Mouse (Mus musculus) myocyte (in vitro differentiated cells): ENCODE measurements at regions not wholly inside any gene's neighbourhood (a gene's known extent, or its start where the extent isn't known, plus 50 kb on each side); places are given as distances from the start of the nearest gene placed in this dataset.

Experiments used
- CEBPB ChIP-seq: IDR thresholded peaks from 2 replicates; pipeline ENCODE4 v1.6.1; 2011; ENCODE audit warnings: mild to moderate bottlenecking, moderate library complexity; ENCODE audit not compliant: poor library complexity, insufficient read depth, severe bottlenecking
- MAX ChIP-seq: IDR thresholded peaks from one replicate; pipeline ENCODE4 v1.6.1; 2011; ENCODE audit warnings: low read depth, mild to moderate bottlenecking, control low read depth
- MYOG ChIP-seq, 3 experiments: IDR thresholded peaks; one replicate each; pipeline ENCODE4 v1.6.1; 2011; ENCODE audit warnings: control low read depth in 2 of 3, low read depth in 2 of 3, mild to moderate bottlenecking in 2 of 3; ENCODE audit not compliant: insufficient read length in 2 of 3, control insufficient read depth in 1 of 3, insufficient read depth in 1 of 3
- POLR2A ChIP-seq: IDR thresholded peaks from one replicate; pipeline ENCODE4 v1.6.1; 2011; ENCODE audit warnings: low read depth, mild to moderate bottlenecking, control low read depth, moderate library complexity; ENCODE audit not compliant: insufficient read length
- REST ChIP-seq: IDR thresholded peaks from one replicate; pipeline ENCODE4 v1.6.1; 2011; ENCODE audit warnings: mild to moderate bottlenecking, control low read depth, moderate library complexity; ENCODE audit not compliant: insufficient read depth, insufficient read length
- USF1 ChIP-seq: IDR thresholded peaks from one replicate; pipeline ENCODE4 v1.6.1; 2011; ENCODE audit warnings: low read depth, mild to moderate bottlenecking, control low read depth, moderate library complexity

- TF ChIP-seq USF1 = no peak
- no peak for TF ChIP-seq CEBPB
- TF ChIP-seq REST = no peak
- TF ChIP-seq MAX = no peak
- no peak for TF ChIP-seq MYOG (IDR thresholded peaks at IDR 0.05; ENCODE audit: control insufficient read depth in 1 of 3, insufficient read depth in 1 of 3, insufficient read length in 2 of 3, low read depth in 2 of 3)
- no peak for TF ChIP-seq POLR2A
Measured at GRCm38 (mm10) chr16:77329160-77329691, 272.7 kb downstream of the Gm11146 start.
